Mouse (Mus musculus) layer of hippocampus, adult 9-10 months (tissue): Measurements from ENCODE around the gene Amotl2.
"Not testable (repeated sequence)": the region's sequence is repeated elsewhere in the genome, so short reads cannot be mapped to it uniquely, and the experiment has no call there.

Source experiments
- DNase-seq: peaks from one replicate; pipeline ENCODE4 v3.0.0; 2022; ENCODE audit warnings: low spot score

Gene Amotl2

GRCm38 (mm10) chr9:102734739-102735075, 18.2 kb downstream of the Amotl2 start:
- DNase-seq: no peak

GRCm38 (mm10) chr9:102735231-102735630, 18.8 kb downstream of the Amotl2 start:
- DNase-seq: no peak

- DNase-seq: no peak
Observed at GRCm38 (mm10) chr9:102735996-102736395, 19.5 kb downstream of the Amotl2 start.

GRCm38 (mm10) chr9:102737405-102737804, 20.9 kb downstream of the Amotl2 start:
- no peak for DNase-seq

GRCm38 (mm10) chr9:102746753-102747152, 30.3 kb downstream of the Amotl2 start:
- no peak for DNase-seq

GRCm38 (mm10) chr9:102747902-102748301, 31.4 kb downstream of the Amotl2 start:
- DNase-seq: no peak

GRCm38 (mm10) chr9:102749216-102749615, 32.7 kb downstream of the Amotl2 start:
- DNase-seq: no peak

GRCm38 (mm10) chr9:102751632-102752303, 35.3 kb downstream of the Amotl2 start:
- no peak for DNase-seq

GRCm38 (mm10) chr9:102753299-102753698, 36.8 kb downstream of the Amotl2 start:
- DNase-seq: no peak

GRCm38 (mm10) chr9:102755161-102755560, 38.7 kb downstream of the Amotl2 start:
- DNase-seq: no peak

- DNase-seq: no peak
Observed at GRCm38 (mm10) chr9:102755591-102756270, 39.3 kb downstream of the Amotl2 start.

GRCm38 (mm10) chr9:102756352-102756751, 39.9 kb downstream of the Amotl2 start:
- no peak for DNase-seq

- no peak for DNase-seq
Observed at GRCm38 (mm10) chr9:102758851-102759250, 42.4 kb downstream of the Amotl2 start.

GRCm38 (mm10) chr9:102759581-102760001, 43.1 kb downstream of the Amotl2 start:
- DNase-seq: no peak

GRCm38 (mm10) chr9:102761599-102761998, 45.1 kb downstream of the Amotl2 start:
- no peak for DNase-seq

- no peak for DNase-seq
Observed at GRCm38 (mm10) chr9:102762836-102763235, 46.4 kb downstream of the Amotl2 start.

GRCm38 (mm10) chr9:102763520-102763919, 47.0 kb downstream of the Amotl2 start:
- no peak for DNase-seq

- DNase-seq: not testable (repeated sequence)
Observed at GRCm38 (mm10) chr9:102764540-102764939, 48.1 kb downstream of the Amotl2 start.

GRCm38 (mm10) chr9:102766741-102767140, 50.3 kb downstream of the Amotl2 start:
- no peak for DNase-seq

- no peak for DNase-seq
Observed at GRCm38 (mm10) chr9:102769257-102769656, 52.8 kb downstream of the Amotl2 start.

GRCm38 (mm10) chr9:102770190-102770589, 53.7 kb downstream of the Amotl2 start:
- no peak for DNase-seq

- DNase-seq: no peak
Observed at GRCm38 (mm10) chr9:102771308-102771895, 54.9 kb downstream of the Amotl2 start.
